Mouse (Mus musculus): ENCODE results near the gene Abl1. TPM values are rescaled to one million over a fixed set of nuclear protein-coding genes. Genes with fewer than 3 reads are reported as not detected.

Gene Abl1
- total RNA-seq, 2 experiments from 2014 or later = 45.4 to 49.3 TPM

DNA sequence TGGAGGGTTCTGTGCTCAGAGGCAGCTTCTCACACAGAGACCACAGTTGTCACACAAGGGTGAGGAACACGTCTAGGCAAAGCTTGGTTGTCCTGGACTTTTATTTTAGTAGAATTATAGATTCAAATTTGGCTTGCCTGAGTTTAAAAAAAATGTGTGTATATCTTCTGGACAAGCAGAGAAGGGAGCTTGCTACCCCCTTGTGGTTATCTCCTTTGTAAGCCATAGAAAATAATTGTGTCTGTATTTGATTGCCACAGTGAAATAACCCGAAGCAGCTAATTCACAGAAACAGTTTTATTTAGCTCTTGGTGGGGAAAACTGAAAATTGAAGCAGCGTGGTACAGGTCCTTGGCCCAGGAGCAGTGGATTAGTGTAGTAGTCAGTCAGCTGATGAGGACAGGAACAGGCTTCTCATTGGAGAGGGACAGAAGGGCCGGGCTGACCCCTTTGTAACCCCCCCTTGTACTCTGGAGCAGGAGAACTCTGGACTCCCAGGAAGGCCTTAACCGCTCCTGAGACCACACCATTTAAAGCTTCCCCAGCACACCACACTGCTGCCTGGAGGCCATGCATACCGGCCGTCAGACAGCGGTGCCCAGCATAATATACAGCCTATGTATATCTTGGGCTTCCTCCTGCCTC lies 94.9 kb downstream of the Abl1 start:
- no peak for DNase-seq (ENCODE audit: low spot score in 2 of 2)

DNA sequence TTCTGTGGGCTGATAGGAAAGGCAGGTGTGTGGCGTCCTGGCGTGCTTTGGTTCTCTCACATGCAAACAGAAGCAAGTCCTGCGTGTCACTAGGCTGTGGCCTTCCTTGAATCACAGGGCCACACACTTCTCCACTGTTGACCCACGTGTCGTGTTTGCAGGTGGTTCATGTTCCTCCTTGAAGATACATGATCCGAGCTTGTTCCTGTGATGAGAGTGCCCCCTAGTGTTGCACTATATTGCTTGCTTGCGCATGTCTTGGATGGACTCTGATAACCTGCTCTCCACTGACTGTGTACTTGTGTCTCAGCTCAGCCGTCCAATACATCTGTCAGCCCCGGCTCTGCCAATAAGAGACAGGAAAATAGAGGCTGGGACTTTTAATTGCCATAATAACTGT lies 96.9 kb downstream of the Abl1 start:
- peak; percentile 70 to 91 for DNase-seq (ENCODE audit: low spot score in 2 of 2)

DNA sequence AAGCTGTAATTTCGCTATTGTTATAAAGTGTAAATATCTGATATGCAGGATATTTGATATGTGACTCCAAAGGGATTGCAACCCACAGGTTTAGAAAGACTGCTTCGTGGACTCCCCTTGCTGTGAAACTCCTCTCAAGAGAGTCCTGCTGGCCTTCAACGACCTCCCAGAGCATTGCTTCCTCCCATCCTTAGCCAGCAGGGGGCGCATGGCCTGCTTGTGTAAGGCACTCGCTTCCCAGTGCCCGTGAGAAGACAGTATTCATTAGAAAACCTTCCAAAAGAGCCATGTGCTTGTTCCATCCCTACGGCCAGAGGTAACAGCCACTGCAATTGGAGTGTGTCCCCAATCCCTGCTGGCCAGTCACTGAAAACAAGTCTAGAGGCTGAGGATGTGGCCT lies 98.9 kb downstream of the Abl1 start:
- DNase-seq (ENCODE audit: low spot score in 2 of 2) = peak; percentile 64 to 76

DNA sequence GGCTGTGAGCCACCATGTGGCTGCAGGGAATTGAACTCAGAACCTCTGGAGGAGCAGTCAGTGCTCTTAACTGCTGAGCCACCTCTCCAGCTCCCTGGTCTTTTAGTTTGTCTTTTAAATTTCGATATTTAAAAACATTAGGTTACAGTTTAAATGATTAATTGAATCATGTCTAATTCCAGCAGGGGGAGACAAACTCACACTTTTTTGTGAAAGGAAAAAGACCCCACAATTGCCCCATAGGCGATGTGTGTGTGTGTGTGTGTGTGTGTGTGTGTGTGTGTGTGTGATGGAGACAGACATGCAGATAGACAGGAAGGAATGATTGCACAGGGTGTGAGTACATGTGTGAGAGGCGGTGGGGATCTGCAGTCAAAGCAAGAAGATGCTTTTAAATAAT lies 100.1 kb downstream of the Abl1 start:
- no peak for DNase-seq (ENCODE audit: low spot score in 2 of 2)

DNA sequence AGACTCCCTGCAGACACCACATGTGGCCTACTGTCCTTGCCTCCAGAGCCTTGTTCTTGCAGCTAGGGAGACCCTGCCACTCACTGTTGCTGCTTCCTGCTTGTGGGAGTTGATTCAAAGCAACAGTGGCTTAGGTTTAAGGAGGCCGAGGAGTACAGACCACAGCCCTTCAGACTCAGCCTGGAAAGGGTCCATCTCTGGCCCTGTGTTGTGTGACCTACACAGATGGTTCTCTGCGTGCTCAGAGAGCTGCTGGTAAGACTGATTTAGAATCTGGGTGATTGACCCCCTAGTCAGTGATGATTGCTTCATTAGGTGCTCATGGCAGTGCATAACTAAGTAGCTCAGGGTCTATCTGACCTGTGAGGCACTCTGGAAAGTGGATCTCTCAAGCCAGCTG lies 101.0 kb downstream of the Abl1 start:
- DNase-seq (ENCODE audit: low spot score in 2 of 2) = no peak

DNA sequence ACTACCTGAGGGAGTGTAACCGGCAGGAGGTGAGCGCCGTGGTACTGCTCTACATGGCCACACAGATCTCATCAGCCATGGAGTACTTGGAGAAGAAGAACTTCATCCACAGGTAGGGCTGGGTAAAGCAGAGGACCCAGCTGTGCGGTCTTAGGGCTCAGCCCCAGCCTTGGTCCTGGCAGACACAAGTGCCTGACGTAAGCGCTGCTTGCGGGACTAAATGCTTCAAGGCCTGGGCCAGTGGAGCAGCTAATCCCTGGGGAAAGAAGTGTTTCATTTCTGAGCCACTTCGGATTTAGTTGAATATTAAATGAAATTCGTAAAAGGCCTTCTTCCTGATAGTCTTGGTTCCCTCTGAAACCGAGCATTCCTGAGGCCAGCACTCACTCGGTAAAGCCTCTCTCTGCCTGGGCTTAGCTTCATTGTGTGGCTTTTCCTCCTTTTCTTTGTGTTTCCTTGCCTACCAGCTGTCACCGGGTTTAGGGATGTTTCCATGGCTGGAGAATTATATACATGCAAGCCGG lies 102.6 kb downstream of the Abl1 start:
- no peak for DNase-seq (ENCODE audit: low spot score in 2 of 2)

DNA sequence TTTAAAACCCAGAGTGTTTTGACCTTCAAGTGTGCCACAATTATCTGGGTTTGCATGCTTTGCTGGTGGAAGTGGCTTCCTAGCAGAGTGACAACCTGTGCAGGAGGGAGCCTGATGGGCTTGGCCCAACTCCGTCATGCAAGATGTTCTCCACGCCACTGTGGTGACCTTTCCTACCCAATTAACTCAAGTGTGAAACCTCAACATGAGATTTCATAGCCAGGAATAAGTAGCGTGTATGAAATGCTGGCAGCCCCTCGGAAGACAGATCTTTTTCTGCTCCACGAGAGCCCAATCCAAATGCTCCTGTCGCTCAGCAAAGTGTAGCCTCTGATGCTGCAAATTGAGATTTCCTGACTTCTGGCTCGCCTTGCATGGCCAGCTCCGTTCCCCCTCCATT lies 103.1 kb downstream of the Abl1 start:
- DNase-seq (ENCODE audit: low spot score in 2 of 2) = no peak

DNA sequence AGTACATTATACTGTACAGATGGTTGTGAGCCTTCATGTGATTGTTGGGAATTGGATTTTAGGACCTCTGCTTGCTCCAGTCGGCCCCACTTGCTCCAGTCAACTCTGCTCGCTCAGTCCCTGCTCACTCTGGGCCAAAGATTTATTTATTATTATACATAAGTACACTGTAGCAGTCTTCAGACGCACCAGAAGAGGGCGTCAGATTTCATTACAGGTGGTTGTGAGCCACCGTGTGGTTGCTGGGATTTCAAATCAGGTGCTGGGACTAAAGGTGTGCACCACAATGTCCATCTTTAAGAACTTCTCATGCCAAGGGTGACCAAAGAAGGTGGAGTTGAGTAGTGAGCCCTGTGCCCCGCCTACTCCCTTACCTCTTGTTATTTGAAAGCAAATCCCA lies 104.4 kb downstream of the Abl1 start:
- no peak for DNase-seq (ENCODE audit: low spot score in 2 of 2)

DNA sequence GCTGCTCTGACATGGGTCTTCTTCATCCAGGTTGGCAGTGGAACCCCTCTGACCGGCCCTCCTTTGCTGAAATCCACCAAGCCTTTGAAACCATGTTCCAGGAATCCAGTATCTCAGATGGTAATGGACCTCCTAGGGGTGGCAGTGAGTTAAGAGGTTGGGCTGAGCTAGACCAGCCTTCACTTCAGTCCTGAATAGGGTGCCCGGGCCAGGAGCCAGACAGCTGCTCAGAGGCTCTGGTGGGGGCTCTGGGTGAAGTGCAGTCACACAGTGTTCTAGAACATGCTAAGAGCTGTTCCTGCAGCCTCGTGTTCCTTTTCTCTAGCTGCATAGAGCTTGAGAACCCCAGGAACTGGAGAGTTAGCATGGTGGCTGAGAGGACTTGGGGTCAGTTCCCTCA lies 108.8 kb downstream of the Abl1 start:
- DNase-seq (ENCODE audit: low spot score in 2 of 2) = no peak

DNA sequence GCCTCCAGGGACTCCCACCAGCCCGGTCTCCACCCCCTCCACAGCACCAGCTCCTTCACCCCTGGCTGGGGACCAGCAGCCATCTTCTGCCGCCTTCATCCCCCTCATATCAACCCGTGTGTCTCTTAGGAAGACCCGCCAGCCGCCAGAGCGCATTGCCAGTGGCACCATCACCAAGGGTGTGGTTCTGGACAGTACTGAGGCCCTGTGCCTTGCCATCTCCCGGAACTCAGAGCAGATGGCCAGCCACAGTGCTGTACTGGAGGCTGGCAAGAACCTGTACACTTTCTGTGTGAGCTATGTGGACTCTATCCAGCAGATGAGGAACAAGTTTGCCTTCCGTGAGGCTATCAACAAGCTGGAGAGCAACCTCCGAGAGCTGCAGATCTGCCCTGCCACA lies 113.2 kb downstream of the Abl1 start:
- no peak for DNase-seq (ENCODE audit: low spot score in 2 of 2)

DNA sequence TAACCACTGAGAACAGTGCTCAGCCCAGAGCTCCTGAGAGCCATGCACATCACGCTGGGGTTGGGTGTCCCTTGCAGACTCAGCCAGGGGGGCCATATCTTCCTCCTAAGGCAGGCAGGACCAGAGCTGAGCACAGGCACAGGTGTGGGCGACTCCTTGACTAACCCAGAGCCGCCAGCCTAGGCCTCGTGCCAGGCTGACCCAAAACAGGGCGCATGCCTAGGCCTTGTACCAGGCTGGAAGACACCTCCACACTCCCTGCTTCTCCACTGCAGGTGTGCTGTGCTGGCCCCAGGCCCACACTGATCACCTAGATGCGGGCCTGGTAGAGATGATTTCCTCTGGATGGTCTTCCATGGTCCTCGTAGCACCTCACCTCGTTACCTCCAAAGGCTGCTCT lies 114.6 kb downstream of the Abl1 start:
- DNase-seq (ENCODE audit: low spot score in 2 of 2) = no peak

DNA sequence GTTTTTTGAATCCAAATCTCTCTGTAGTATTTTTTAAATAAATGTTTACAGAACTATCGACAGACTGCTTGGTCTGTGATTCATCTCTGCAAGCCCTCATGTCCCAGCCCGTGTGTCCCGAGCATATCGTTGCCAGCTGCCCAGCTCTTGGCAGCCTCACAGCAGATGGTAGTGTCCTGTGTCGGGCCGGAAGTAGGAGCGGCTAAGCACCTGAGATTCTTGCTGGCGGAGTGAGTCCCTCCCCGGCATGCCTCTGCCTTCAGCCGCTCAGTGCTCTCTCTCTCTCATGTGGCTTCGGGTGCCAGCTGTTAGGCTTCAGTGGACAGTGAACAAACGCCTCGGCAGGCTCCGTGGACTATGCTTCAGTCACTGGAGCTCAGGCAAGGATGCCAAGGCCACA lies 115.3 kb downstream of the Abl1 start:
- no peak for DNase-seq (ENCODE audit: low spot score in 2 of 2)

DNA sequence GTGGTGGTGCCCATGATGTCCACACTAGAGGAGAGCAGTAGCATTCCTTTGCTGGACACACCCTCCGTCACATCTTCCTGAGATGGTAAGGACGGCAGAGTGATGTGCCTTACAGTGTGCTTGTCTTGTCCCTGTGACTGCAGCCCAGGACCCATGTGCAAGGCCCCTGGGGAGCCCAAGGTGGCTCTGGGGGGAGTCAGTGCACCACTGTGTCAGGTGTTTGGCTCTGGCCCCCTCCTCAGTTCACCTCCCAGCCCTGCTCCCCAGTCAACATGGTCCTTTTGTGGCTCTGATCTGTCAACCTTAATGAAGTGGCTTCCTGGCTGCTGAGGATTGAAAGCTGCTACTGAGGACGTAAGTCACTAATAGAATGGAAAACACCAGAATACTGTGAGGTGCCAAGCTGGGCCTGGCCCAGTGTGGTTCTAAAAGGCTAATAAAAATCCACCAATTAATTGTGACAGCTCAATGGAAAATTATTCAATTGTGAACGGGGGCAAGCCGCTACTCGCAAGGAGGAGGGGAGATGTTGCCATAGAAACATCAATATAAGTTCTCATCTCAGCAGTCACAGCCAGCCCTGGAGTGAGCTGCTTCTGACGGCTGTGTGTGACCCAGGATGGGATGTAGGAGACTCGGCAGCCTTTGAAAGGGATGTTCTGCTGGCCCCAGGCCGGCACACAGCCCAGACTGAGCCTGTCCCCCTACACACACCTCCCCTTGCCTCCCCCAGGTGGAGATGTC lies 118.6 kb downstream of the Abl1 start:
- no peak for DNase-seq (ENCODE audit: low spot score in 2 of 2)

DNA sequence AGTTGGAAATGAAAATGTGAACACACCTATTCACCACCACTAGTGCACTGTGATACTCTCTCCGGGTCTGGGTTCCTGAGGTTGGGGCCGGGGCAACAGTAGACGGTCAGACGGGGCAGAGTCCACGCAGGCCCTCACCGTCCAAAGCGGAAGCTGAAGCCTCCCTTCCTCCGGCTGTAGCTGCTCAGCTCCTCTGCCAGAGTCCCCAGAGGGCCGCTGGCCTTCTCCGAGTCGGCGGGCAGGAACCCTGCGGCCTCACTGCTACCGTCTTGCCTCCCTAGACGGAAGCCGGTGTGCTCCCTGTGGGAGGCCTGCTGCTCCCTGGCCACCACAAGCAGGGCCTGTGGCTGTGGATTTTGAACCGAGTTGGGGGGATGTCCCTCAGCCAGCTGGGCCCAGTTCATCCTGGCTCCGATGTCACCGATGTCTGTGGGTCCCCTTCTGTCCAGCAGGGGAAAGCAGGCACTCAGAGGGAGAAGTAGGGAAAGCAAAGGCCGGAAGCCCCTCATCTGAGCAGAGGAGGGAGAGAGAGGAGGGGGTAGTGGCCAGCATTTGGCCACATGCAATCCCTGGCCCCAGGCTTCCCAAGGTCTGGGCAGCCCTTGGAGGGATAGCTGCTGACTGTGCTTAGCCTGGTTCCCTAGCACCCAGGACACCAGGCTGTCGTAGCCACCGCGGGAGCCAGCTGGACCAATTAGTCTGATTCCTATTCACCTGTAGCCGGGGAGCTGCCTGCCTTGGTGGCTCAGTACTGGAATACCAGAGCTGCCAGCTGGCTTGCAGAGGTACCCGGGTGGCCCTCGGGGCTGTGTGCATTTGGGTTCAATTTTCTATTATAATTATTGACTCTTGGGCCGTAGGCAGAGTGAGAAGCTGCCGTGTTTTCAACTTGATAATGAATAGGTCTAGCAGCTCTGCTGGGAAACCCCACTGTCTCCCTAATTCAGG lies 120.5 kb downstream of the Abl1 start:
- DNase-seq (ENCODE audit: low spot score in 2 of 2) = no peak

DNA sequence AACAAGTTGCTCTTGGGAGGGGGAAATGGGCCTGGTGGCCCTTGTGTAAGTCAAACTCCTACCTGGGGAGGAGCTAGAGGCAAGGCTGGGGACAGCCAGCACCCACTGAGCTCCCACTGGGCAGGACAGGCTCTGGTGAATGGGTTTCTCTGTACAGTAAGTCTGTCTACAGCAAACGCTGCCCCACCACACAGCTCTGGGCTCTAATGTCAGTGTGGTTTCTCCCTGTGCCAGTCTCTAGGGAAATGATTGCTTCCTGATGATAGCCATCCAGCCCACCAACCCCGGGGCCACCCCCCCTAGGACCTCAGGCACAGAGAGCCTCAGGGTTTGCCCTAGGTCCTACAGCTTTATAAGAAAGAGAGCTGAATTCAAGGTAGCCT lies 121.2 kb downstream of the Abl1 start:
- no peak for DNase-seq (ENCODE audit: low spot score in 2 of 2)

DNA sequence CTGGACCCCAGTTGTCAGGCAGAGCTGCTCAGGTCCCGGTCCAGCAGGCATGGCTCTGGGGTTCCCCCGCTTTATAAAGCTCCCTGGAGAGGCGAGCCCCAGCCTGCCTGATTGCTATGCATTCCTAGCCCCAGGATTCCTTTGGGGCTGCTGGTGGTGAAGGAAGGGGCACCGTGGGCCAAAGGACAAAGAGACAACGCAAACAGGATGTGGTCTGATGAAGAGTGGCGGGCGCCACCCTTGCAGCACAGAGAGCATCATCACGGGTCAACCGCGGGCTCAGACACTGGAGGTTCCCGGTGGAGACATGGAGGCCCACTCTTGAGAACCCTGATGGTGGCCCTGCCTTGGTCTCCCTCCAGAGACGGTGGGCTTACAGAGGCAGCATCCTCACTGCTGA lies 122.3 kb downstream of the Abl1 start, which contains the start of gene Qrfp:
Gene Qrfp (minus strand): TSS at position 137 of the 400 bp plus-strand sequence.
- DNase-seq (ENCODE audit: low spot score in 2 of 2) = no peak

DNA sequence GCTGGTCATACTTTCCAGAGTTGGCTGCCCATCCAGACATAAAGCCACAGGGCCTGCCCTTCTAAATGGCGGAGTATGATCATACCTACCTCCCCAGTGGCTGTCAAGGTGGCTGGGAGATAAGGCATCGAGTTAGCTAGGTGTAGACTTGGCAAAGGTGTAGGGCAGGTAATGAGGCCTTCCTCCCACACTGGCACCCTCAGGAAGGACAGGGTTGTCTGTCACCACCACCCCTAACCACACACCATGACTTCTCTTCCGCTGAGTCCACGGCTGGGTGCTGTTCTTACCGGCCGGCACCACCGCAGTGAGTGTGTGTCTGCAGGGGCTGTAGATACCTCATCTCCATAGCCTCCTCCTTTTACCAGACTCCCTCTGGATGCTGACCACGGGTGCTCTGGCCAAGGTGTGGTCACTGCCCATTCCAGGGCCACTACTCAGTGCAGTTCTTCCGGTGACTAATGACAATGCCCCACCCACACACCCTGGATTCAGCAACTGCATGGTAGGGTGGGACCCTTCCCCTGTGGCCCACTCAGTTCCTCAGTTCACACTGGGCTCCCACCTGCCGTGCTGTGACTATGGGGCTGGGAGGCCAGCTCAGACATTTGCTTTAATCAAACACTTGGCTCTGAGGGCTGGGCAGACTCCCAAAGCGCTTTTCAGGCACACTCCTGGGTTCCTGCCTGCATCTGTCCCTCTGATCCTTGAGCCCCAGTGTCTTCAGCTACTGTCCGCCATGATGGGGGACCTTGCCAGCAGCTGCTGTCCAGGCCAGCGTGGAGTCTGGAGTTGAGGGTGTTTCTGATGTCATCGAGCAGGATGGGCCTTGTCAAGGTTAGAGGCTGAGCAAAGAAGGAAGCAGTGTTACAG lies 123.1 kb downstream of the Abl1 start:
- no peak for DNase-seq (ENCODE audit: low spot score in 2 of 2)

DNA sequence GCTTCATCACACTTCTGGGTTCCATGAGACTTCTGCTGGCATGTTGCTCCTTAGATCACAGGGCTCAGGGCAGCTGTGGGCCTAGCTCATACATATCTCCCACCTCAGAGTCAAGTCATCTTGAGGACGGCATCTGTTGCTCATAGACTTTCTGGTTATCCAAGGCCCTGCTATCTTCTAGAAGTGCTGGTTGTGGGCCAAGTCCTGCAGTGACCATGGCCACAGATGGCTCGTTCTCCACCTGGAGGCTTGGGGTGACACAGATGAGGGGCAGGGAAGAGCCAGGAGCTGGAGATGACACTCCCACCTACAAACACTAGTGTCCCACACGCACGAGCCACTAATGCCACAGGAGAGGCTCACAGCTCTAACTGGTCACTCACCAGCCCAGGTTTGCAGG lies 125.5 kb downstream of the Abl1 start:
- no peak for DNase-seq (ENCODE audit: low spot score in 2 of 2)

DNA sequence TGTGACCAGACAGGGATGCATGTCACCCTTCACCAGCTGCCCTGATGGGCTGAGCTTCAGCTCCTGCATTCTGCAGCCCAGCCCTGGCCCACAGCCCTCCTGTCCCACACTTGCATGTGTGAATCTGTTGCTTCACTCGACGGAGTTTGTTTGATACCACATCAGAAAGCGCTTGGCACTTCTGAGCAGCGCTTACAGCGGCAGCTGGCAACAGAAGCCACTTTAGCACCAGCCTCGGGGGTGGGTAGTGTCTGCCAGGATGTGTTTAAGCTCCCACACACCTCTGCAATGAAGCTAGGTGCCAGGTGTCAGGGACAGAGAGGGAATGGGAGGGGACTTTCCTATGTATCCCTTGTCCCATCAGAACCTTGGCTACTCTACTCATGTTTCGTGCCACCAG lies 126.5 kb downstream of the Abl1 start:
- DNase-seq (ENCODE audit: low spot score in 2 of 2) = no peak

DNA sequence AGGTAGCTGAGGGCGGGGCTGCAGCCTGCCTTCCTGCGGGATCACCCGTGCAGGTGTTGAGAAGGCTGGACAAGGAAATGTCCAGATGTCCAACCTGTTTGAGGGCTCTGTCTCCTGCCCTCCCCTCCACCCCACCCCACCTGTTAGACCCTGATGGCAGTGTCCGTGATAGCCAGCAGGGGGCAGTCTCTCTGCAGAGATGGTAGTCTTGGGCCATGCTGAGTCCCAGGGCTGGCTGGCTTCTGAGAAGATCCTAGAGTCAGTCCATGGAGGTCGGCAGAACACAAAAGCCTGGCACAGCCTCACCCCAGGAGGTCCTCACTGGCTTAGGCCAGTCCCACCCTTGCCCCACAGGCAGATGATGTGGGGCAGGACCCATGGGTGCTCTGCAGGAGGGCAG lies 127.2 kb downstream of the Abl1 start:
- DNase-seq (ENCODE audit: low spot score in 2 of 2) = peak; percentile 50 to 75
